9 mouse cellular contexts compared by ENCODE assay signal in genomic region chr11:22347651-22348535, GRCm38 (mm10). TPM values are rescaled to one million over a fixed set of nuclear protein-coding genes. Genes with fewer than 3 reads are reported as not detected.
DNase-seq lines count a peak whose midpoint lies in the region; ATAC-seq and TF ChIP-seq lines count a peak whose summit lies in the region.
"Had no signal": no experiment of that assay in that cellular context is flagged by ENCODE, and none has a peak within 500 bp of the region (broad histone marks: within the 10 kb centered on the region; RNA-seq: fewer than 3 reads in every experiment).

No protein-coding gene starts in this region.

- no peak overlapping the region for H3K4me3 ChIP-seq in lung, embryonic 16.5 days (ENCODE audit: low read length)
- H3K4me3 ChIP-seq in forebrain, embryonic 13.5 days: no peak overlapping the region
- no peak overlapping the region for H3K4me3 ChIP-seq in limb, embryonic 14.5 days (replicated peaks; ENCODE audit: low read length)
- no peak overlapping the region for H3K4me3 ChIP-seq in stomach, embryonic 16.5 days (replicated peaks; ENCODE audit: low read length)
- H3K4me3 ChIP-seq: erythroblast, embryonic 14.5 days had no signal

- H3K27ac ChIP-seq in lung, embryonic 16.5 days (ENCODE audit: low read length): 0 out of 2 replicates have a peak overlapping the region, but pooled peaks have one; percentile 2
- H3K27ac ChIP-seq in forebrain, embryonic 13.5 days: peak overlapping the region; percentile 65
- peak overlapping the region; percentile 34 for H3K27ac ChIP-seq in limb, embryonic 14.5 days (replicated peaks; ENCODE audit: low read depth, low read length)
- H3K27ac ChIP-seq in stomach, embryonic 16.5 days (ENCODE audit: low read length): peak overlapping the region; percentile 93

- TF ChIP-seq POLR2A in limb, embryonic 14.5 days (IDR thresholded peaks at IDR 0.05; ENCODE audit: borderline replicate concordance, extremely low read depth, insufficient read depth, insufficient read length): no peak

- peak; percentile 89 for ATAC-seq in lung, embryonic 16.5 days (ENCODE audit: low read depth)
- peak; percentile 75 for ATAC-seq in forebrain, embryonic 13.5 days
- peak; percentile 46 for ATAC-seq in limb, embryonic 14.5 days (ENCODE audit: low FRiP score, low read depth)
- peak; percentile 83 for ATAC-seq in stomach, embryonic 16.5 days (ENCODE audit: insufficient read depth, low FRiP score)
- no peak for ATAC-seq in activated CD4-positive, CD25-positive, alpha-beta regulatory T cell, adult 4 months

- WGBS in lung, embryonic 16.5 days: 43% methylated on average over 13 of the region's 13 CpGs
- 17% methylated on average over 13 of the region's 13 CpGs for WGBS in forebrain, embryonic 13.5 days
- WGBS in limb, embryonic 14.5 days: 24% methylated on average over 13 of the region's 13 CpGs
- WGBS in stomach, embryonic 16.5 days: 35% methylated on average over 13 of the region's 13 CpGs

- H3K4me2 ChIP-seq in lung, embryonic 16.5 days (ENCODE audit: low read depth, low read length): no peak overlapping the region
- peak overlapping the region; percentile 11 for H3K4me2 ChIP-seq in forebrain, embryonic 13.5 days
- H3K4me2 ChIP-seq in limb, embryonic 14.5 days (replicated peaks; ENCODE audit: low read depth, low read length, severe bottlenecking): no peak overlapping the region
- H3K4me2 ChIP-seq in stomach, embryonic 16.5 days (ENCODE audit: low read depth, low read length): no peak overlapping the region

- no peaks in the 10 kb centered on the region for H3K9me3 ChIP-seq in lung, embryonic 16.5 days (ENCODE audit: control insufficient read depth, low read length)
- no peaks in the 10 kb centered on the region for H3K9me3 ChIP-seq in forebrain, embryonic 13.5 days (replicated peaks)
- no peaks in the 10 kb centered on the region for H3K9me3 ChIP-seq in limb, embryonic 14.5 days (ENCODE audit: control insufficient read depth, low read length)
- H3K9me3 ChIP-seq in stomach, embryonic 16.5 days (replicated peaks; ENCODE audit: control insufficient read depth, low read length): no peaks in the 10 kb centered on the region

- DNase-seq in lung, postnatal 25 days (ENCODE audit: low spot score): no peak
- DNase-seq in limb, embryonic 14.5 days (ENCODE audit: low spot score): peak; percentile 80
- DNase-seq in ovary, postnatal 14 days (ENCODE audit: low spot score): no peak
- DNase-seq in right cerebral cortex, adult 2 months (ENCODE audit: low spot score in 2 of 2): no peak

- H3K27me3 ChIP-seq in lung, embryonic 16.5 days (ENCODE audit: control insufficient read depth, insufficient read depth, low read depth, low read length): no peaks in the 10 kb centered on the region
- no peaks in the 10 kb centered on the region for H3K27me3 ChIP-seq in forebrain, embryonic 13.5 days
- H3K27me3 ChIP-seq in limb, embryonic 14.5 days (ENCODE audit: control insufficient read depth, insufficient read depth, low read length): no peaks in the 10 kb centered on the region
- no peaks in the 10 kb centered on the region for H3K27me3 ChIP-seq in stomach, embryonic 16.5 days (ENCODE audit: control insufficient read depth, insufficient read depth, low read length)

- no peaks in the 10 kb centered on the region for H3K36me3 ChIP-seq in lung, embryonic 16.5 days (ENCODE audit: control insufficient read depth, insufficient read depth, low read length)
- no peaks in the 10 kb centered on the region for H3K36me3 ChIP-seq in forebrain, embryonic 13.5 days (ENCODE audit: poor library complexity, severe bottlenecking)
- H3K36me3 ChIP-seq in limb, embryonic 14.5 days (ENCODE audit: control insufficient read depth, insufficient read depth, low read length): no peaks in the 10 kb centered on the region
- H3K36me3 ChIP-seq in stomach, embryonic 16.5 days (ENCODE audit: control insufficient read depth, insufficient read depth, low read length): no peaks in the 10 kb centered on the region

- H3K9ac ChIP-seq in lung, embryonic 16.5 days (ENCODE audit: low read length): no peak overlapping the region
- no peak overlapping the region for H3K9ac ChIP-seq in forebrain, embryonic 13.5 days
- H3K9ac ChIP-seq in limb, embryonic 14.5 days (ENCODE audit: low read depth, low read length, severe bottlenecking): no peak overlapping the region
- H3K9ac ChIP-seq in stomach, embryonic 16.5 days (ENCODE audit: low read length): no peak overlapping the region

- peaks cover 6% of the 10 kb centered on the region; the same call in 1 of the 2 replicates for H3K4me1 ChIP-seq in lung, embryonic 16.5 days (replicated peaks; ENCODE audit: control insufficient read depth, insufficient read depth, low read length)
- H3K4me1 ChIP-seq in forebrain, embryonic 13.5 days: peaks cover 25% of the 10 kb centered on the region
- H3K4me1 ChIP-seq in limb, embryonic 14.5 days (ENCODE audit: control insufficient read depth, insufficient read depth, low read length): peaks cover 27% of the 10 kb centered on the region
- H3K4me1 ChIP-seq in stomach, embryonic 16.5 days (ENCODE audit: control insufficient read depth, insufficient read depth, low read length): peaks cover 20% of the 10 kb centered on the region

RNA-seq across cellular contexts. Expression of gene Ehbp1, which starts 5.8 kb away (rescaled TPM):
- polyA plus RNA-seq in lung, embryonic 16.5 days (2015; fragmentation: Nextera tagmentation; extraction: Ambion mirVana): 10.4 and 11.9 TPM in 2 replicates
- 14.6 and 17.8 TPM in 2 replicates for polyA plus RNA-seq in forebrain, embryonic 13.5 days (2015; fragmentation: Nextera tagmentation; extraction: Ambion mirVana)
- polyA plus RNA-seq in limb, embryonic 14.5 days (2012; rRNA removed): 15.9 and 21.4 TPM in 2 replicates
- polyA plus RNA-seq in limb, embryonic 14.5 days (2014; fragmentation: Nextera tagmentation; extraction: Ambion mirVana): 12.1 and 15.4 TPM in 2 replicates
- polyA plus RNA-seq in stomach, embryonic 16.5 days (2015; fragmentation: Nextera tagmentation; extraction: Ambion mirVana): 10.7 and 12.7 TPM in 2 replicates
- polyA plus RNA-seq in activated CD4-positive, CD25-positive, alpha-beta regulatory T cell, adult 4 months (2017; shearing (Covaris generic)): 1 to 10 TPM; 1.7 TPM

Comparison
In these comparisons a context has a peak if more than half of its experiments do, and no peak if none do; other contexts are left out.
1. H3K27ac ChIP-seq: peak in every context shown above with its lines; median percentile 93 in stomach, embryonic 16.5 days; 65 in forebrain, embryonic 13.5 days; 34 in limb, embryonic 14.5 days; 2 in lung, embryonic 16.5 days.